Mouse (Mus musculus) hindbrain, embryonic 13.5 days (tissue): ENCODE results near the gene Gm9837. TPM values are rescaled to one million over a fixed set of nuclear protein-coding genes. Genes with fewer than 3 reads are reported as not detected.

Experiments used
- ATAC-seq: fragments of 200-750 bp; cut with Nextera tagmentation; 2 replicates; pipeline ENCODE4 v1.8.0; 2017; ENCODE audit warnings: moderate TSS enrichment; ENCODE audit not compliant: low FRiP score
- H3K27ac ChIP-seq: fragments of 300-500 bp; sonication (generic); 2 replicates; pipeline ENCODE4 v1.5.1; 2015; ENCODE audit warnings: inconsistent platforms, mild to moderate bottlenecking, moderate library complexity
- H3K27me3 ChIP-seq: fragments of 300-500 bp; sonication (generic); 2 replicates; pipeline ENCODE4 v1.6.1; 2015; ENCODE audit warnings: mild to moderate bottlenecking, inconsistent platforms
- H3K36me3 ChIP-seq: fragments of 300-500 bp; sonication (generic); 2 replicates; pipeline ENCODE4 v1.6.1; 2015; ENCODE audit warnings: mild to moderate bottlenecking, inconsistent platforms
- H3K4me1 ChIP-seq: fragments of 300-500 bp; sonication (generic); replicated peaks from 2 replicates; pipeline ENCODE4 v1.6.1; 2015; ENCODE audit warnings: inconsistent platforms
- H3K4me2 ChIP-seq: fragments of 300-500 bp; sonication (generic); 2 replicates; pipeline ENCODE4 v1.6.1; 2015; ENCODE audit warnings: inconsistent platforms, mild to moderate bottlenecking, moderate library complexity
- H3K4me3 ChIP-seq: fragments of 300-500 bp; sonication (generic); 2 replicates; pipeline ENCODE4 v1.5.1; 2015; ENCODE audit warnings: mild to moderate bottlenecking, inconsistent platforms
- H3K9ac ChIP-seq: fragments of 300-500 bp; sonication (generic); 2 replicates; pipeline ENCODE4 v1.6.1; 2015; ENCODE audit warnings: mild to moderate bottlenecking, inconsistent platforms
- H3K9me3 ChIP-seq: fragments of 300-500 bp; sonication (generic); 2 replicates; pipeline ENCODE4 v1.6.1; 2016; ENCODE audit warnings: inconsistent platforms
- WGBS: fragments of 180-500 bp; shearing (Covaris S2); methylation state at CpG from one replicate; pipeline ENCODE4 v1.1.7; 2015; 5-methylcytosine and 5-hydroxymethylcytosine counted together
- polyA plus RNA-seq: library from polyadenylated mRNA; unstranded; fragments of >200 nt; fragmentation: Nextera tagmentation; extraction: Ambion mirVana; gene quantifications from 2 replicates; pipeline ENCODE4 v1.2.1, GENCODE M21; 2015

Gm9837 gene
- polyA plus RNA-seq, 1 experiment from 2014 or later, result not detected

- Histone ChIP-seq H3K4me1 (peaks cover 13% of the 10 kb centered on the region; the same call in 1 of the 2 replicates), H3K9ac (no peak overlapping the region), H3K27ac (no peak overlapping the region), H3K27me3 (peaks cover 60% of the 10 kb centered on the region), H3K4me2 (no peak overlapping the region), H3K9me3 (no peaks in the 10 kb centered on the region), H3K36me3 (no peaks in the 10 kb centered on the region), H3K4me3 (no peak overlapping the region)
- no peak for ATAC-seq
- WGBS, result 83% methylated on average over 8 of the region's 8 CpGs
Measured at GRCm38 (mm10) chr11:53502039-53502765, 31.9 kb upstream of the Gm9837 start.

- Histone ChIP-seq H3K4me3 (no peak overlapping the region), H3K4me2 (no peak overlapping the region)
- whole genome bisulfite sequencing, result 10% methylated on average over 11 of the region's 11 CpGs
Measured at GRCm38 (mm10) chr11:53500569-53500968, 30.3 kb upstream of the Gm9837 start.

GRCm38 (mm10) chr11:53496946-53497345 is 26.7 kb upstream of the Gm9837 start:
- H3K27me3 ChIP-seq, result peaks cover 49% of the 10 kb centered on the region
- 71% methylated on average over 6 of the region's 6 CpGs for WGBS
- H3K27ac ChIP-seq, result no peak overlapping the region
- no peak overlapping the region for H3K9ac ChIP-seq
- H3K4me1 ChIP-seq, result peaks cover 31% of the 10 kb centered on the region
- H3K4me3 ChIP-seq, result no peak overlapping the region
- H3K36me3 ChIP-seq, result no peaks in the 10 kb centered on the region
- H3K4me2 ChIP-seq, result no peak overlapping the region
- no peak for ATAC-seq
- no peaks in the 10 kb centered on the region for H3K9me3 ChIP-seq

More at GRCm38 (mm10) chr11:53500569-53500968, 30.3 kb upstream of the Gm9837 start:
- Histone ChIP-seq H3K36me3 (no peaks in the 10 kb centered on the region), H3K9me3 (no peaks in the 10 kb centered on the region), H3K27ac (no peak overlapping the region), H3K9ac (no peak overlapping the region), H3K4me1 (peaks cover 22% of the 10 kb centered on the region), H3K27me3 (peaks cover 67% of the 10 kb centered on the region)
- no peak for ATAC-seq

- no peak for ATAC-seq
- H3K27ac ChIP-seq, result 0 out of 2 replicates have a peak overlapping the region, but pooled peaks have one; percentile 30
- H3K4me2 ChIP-seq, result no peak overlapping the region
- no peak overlapping the region for H3K4me3 ChIP-seq
- no peak overlapping the region for H3K9ac ChIP-seq
- H3K9me3 ChIP-seq, result no peaks in the 10 kb centered on the region
- no peaks in the 10 kb centered on the region for H3K36me3 ChIP-seq
- peaks cover 29% of the 10 kb centered on the region for H3K4me1 ChIP-seq
- WGBS, result 19% methylated on average over 6 of the region's 6 CpGs
- H3K27me3 ChIP-seq, result peaks cover 37% of the 10 kb centered on the region
Measured at GRCm38 (mm10) chr11:53495417-53495816, 25.1 kb upstream of the Gm9837 start.

- no peak for ATAC-seq
- Histone ChIP-seq H3K27me3 (peaks cover 29% of the 10 kb centered on the region), H3K4me1 (peaks cover 29% of the 10 kb centered on the region), H3K36me3 (no peaks in the 10 kb centered on the region), H3K9ac (no peak overlapping the region), H3K9me3 (no peaks in the 10 kb centered on the region), H3K4me3 (no peak overlapping the region), H3K4me2 (no peak overlapping the region), H3K27ac (no peak overlapping the region)
- WGBS, result 8% methylated on average over 3 of the region's 3 CpGs
Measured at GRCm38 (mm10) chr11:53493243-53493955, 23.1 kb upstream of the Gm9837 start.

GRCm38 (mm10) chr11:53491954-53492401 is 21.7 kb upstream of the Gm9837 start:
- Histone ChIP-seq H3K36me3 (no peaks in the 10 kb centered on the region), H3K9ac (no peak overlapping the region), H3K9me3 (no peaks in the 10 kb centered on the region), H3K27ac (peak overlapping the region; percentile 44; the same call in 1 of the 2 replicates), H3K4me1 (peaks cover 35% of the 10 kb centered on the region), H3K4me3 (no peak overlapping the region), H3K27me3 (peaks cover 32% of the 10 kb centered on the region), H3K4me2 (no peak overlapping the region)
- 6% methylated on average over 8 of the region's 8 CpGs for WGBS
- ATAC-seq, result 0 out of 2 replicates have a peak, but pooled peaks have one; percentile 46

GRCm38 (mm10) chr11:53489421-53489820 is 19.1 kb upstream of the Gm9837 start:
- ATAC-seq, result no peak
- Histone ChIP-seq H3K4me3 (no peak overlapping the region), H3K4me2 (no peak overlapping the region), H3K9ac (no peak overlapping the region), H3K4me1 (peaks cover 26% of the 10 kb centered on the region), H3K27me3 (peaks cover 50% of the 10 kb centered on the region), H3K36me3 (no peaks in the 10 kb centered on the region), H3K27ac (no peak overlapping the region), H3K9me3 (no peaks in the 10 kb centered on the region)
- WGBS, result 61% methylated on average over 9 of the region's 9 CpGs

- no peaks in the 10 kb centered on the region for H3K9me3 ChIP-seq
- 97% methylated on average over 5 of the region's 5 CpGs for WGBS
- H3K4me3 ChIP-seq, result no peak overlapping the region
- no peak for ATAC-seq
- peaks cover 25% of the 10 kb centered on the region for H3K4me1 ChIP-seq
- H3K27ac ChIP-seq, result no peak overlapping the region
- H3K36me3 ChIP-seq, result no peaks in the 10 kb centered on the region
- peaks cover 51% of the 10 kb centered on the region for H3K27me3 ChIP-seq
- no peak overlapping the region for H3K9ac ChIP-seq
- H3K4me2 ChIP-seq, result no peak overlapping the region
Measured at GRCm38 (mm10) chr11:53489007-53489406, 18.7 kb upstream of the Gm9837 start.

GRCm38 (mm10) chr11:53486822-53487594 is 16.7 kb upstream of the Gm9837 start:
- peaks cover 68% of the 10 kb centered on the region for H3K27me3 ChIP-seq
- 15% methylated on average over 27 of the region's 27 CpGs for WGBS

GRCm38 (mm10) chr11:53486351-53486750 is 16.1 kb upstream of the Gm9837 start:
- H3K4me2 ChIP-seq, result no peak overlapping the region
- 58% methylated on average over 3 of the region's 3 CpGs for WGBS
- no peak overlapping the region for H3K27ac ChIP-seq
- H3K9ac ChIP-seq, result no peak overlapping the region
- peaks cover 75% of the 10 kb centered on the region for H3K27me3 ChIP-seq
- H3K4me1 ChIP-seq, result peaks cover 13% of the 10 kb centered on the region
- no peaks in the 10 kb centered on the region for H3K9me3 ChIP-seq
- no peak overlapping the region for H3K4me3 ChIP-seq
- ATAC-seq, result 0 out of 2 replicates have a peak, but pooled peaks have one; percentile 17
- no peaks in the 10 kb centered on the region for H3K36me3 ChIP-seq

More at GRCm38 (mm10) chr11:53486822-53487594, 16.7 kb upstream of the Gm9837 start:
- Histone ChIP-seq H3K36me3 (no peaks in the 10 kb centered on the region), H3K9ac (peak overlapping the region; percentile 46; the same call in 1 of the 2 replicates), H3K9me3 (no peaks in the 10 kb centered on the region), H3K4me1 (peaks cover 16% of the 10 kb centered on the region), H3K4me2 (peak overlapping the region; percentile 51), H3K4me3 (peak overlapping the region; percentile 23), H3K27ac (no peak overlapping the region)
- ATAC-seq, result peak; percentile 46; the same call in 1 of the 2 replicates

GRCm38 (mm10) chr11:53485719-53486118 is 15.4 kb upstream of the Gm9837 start:
- Histone ChIP-seq H3K27me3 (peaks cover 80% of the 10 kb centered on the region), H3K27ac (no peak overlapping the region), H3K4me2 (no peak overlapping the region), H3K9me3 (no peaks in the 10 kb centered on the region), H3K36me3 (no peaks in the 10 kb centered on the region), H3K9ac (no peak overlapping the region), H3K4me1 (peaks cover 13% of the 10 kb centered on the region), H3K4me3 (no peak overlapping the region)
- 44% methylated on average over 3 of the region's 3 CpGs for whole genome bisulfite sequencing
- ATAC-seq, result no peak
